12 mouse cellular contexts compared by ENCODE assay signal in the genomic region with DNA sequence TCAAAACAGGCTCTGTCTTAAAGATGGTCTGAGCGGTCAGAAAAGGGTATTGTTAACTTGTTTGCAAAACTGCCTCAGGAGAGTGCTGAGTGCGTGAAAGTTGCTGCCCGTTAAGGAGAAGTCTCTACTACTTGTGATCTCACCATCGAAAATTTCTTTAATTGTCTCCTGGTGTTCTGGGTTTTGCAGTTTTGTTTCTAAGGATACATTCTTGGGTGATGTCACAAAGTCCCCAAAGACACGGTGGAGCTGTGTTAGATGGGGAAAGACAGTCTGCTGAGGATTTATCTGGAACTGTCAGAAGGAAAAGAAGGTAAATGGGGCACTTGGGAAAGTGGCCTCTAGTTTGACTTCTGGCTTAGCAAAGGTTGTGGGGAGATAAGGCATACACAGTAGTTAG.
DNase-seq lines count a peak whose midpoint lies in the region; ATAC-seq and TF ChIP-seq lines count a peak whose summit lies in the region.
"Had no signal": no experiment of that assay in that cellular context is flagged by ENCODE, and none has a peak within 500 bp of the region (broad histone marks: within the 10 kb centered on the region; RNA-seq: fewer than 3 reads in every experiment).

No protein-coding gene starts in this region.

- DNase-seq in gastrocnemius, adult 2 months: no peak
- no peak for DNase-seq in gastrocnemius, postnatal 4 days (ENCODE audit: low spot score in 2 of 2)
- DNase-seq in 3T3-L1 (ENCODE audit: low read depth, low spot score): peak; percentile 55
- no peak for DNase-seq in liver, embryonic 13.5 days
- no peak for DNase-seq in left cerebral cortex, adult 8-10 months (ENCODE audit: low spot score in 2 of 2)
- no peak for DNase-seq in cerebellum, postnatal 4 days (ENCODE audit: low spot score in 2 of 2)
- DNase-seq in thymus, postnatal 25 days: no peak
- DNase-seq: kidney, postnatal 14 days had no signal

- no peak for TF ChIP-seq CTCF in gastrocnemius, adult 2 months (IDR thresholded peaks at IDR 0.05)

- no peak for ATAC-seq in embryonic facial prominence, embryonic 13.5 days (ENCODE audit: insufficient number of reproducible peaks, insufficient read depth, low FRiP score, low TSS enrichment, low read depth)
- ATAC-seq in liver, embryonic 13.5 days (ENCODE audit: low read depth): no peak
- ATAC-seq: midbrain, embryonic 16.5 days had no signal

- no peak overlapping the region for H3K4me2 ChIP-seq in embryonic facial prominence, embryonic 13.5 days
- peak overlapping the region; percentile 5; the same call in 1 of the 2 replicates for H3K4me2 ChIP-seq in liver, embryonic 13.5 days
- H3K4me2 ChIP-seq: limb, embryonic 13.5 days had no signal

- 28% methylated on average over 5 of the region's 5 CpGs for WGBS in embryonic facial prominence, embryonic 13.5 days
- WGBS in liver, embryonic 13.5 days (ENCODE audit: insufficient replicate concordance): 32% methylated on average over 5 of the region's 5 CpGs

- peak overlapping the region; percentile 83 for H3K27ac ChIP-seq in gastrocnemius, adult 2 months
- 0 out of 2 replicates have a peak overlapping the region, but pooled peaks have one; percentile 33 for H3K27ac ChIP-seq in embryonic facial prominence, embryonic 13.5 days
- H3K27ac ChIP-seq in liver, embryonic 13.5 days: peak overlapping the region; percentile 39
- H3K27ac ChIP-seq: hindbrain, embryonic 10.5 days; limb, embryonic 13.5 days had no signal

- H3K36me3 ChIP-seq in embryonic facial prominence, embryonic 13.5 days: no peaks in the 10 kb centered on the region
- H3K36me3 ChIP-seq in liver, embryonic 13.5 days: no peaks in the 10 kb centered on the region
- H3K36me3 ChIP-seq: hindbrain, embryonic 10.5 days; limb, embryonic 13.5 days had no signal

- intact Hi-C loops in gastrocnemius, adult 2 months (cut with DNase I): no loop called here

- no peaks in the 10 kb centered on the region for H3K9me3 ChIP-seq in embryonic facial prominence, embryonic 13.5 days
- H3K9me3 ChIP-seq in liver, embryonic 13.5 days (replicated peaks): no peaks in the 10 kb centered on the region
- H3K9me3 ChIP-seq: hindbrain, embryonic 10.5 days; limb, embryonic 13.5 days had no signal

- no peaks in the 10 kb centered on the region; the same call in 1 of the 2 replicates for H3K27me3 ChIP-seq in embryonic facial prominence, embryonic 13.5 days
- peaks cover 19% of the 10 kb centered on the region for H3K27me3 ChIP-seq in liver, embryonic 13.5 days

- peaks cover 28% of the 10 kb centered on the region for H3K4me1 ChIP-seq in embryonic facial prominence, embryonic 13.5 days
- peaks cover 36% of the 10 kb centered on the region for H3K4me1 ChIP-seq in liver, embryonic 13.5 days (replicated peaks)

- H3K4me3 ChIP-seq in gastrocnemius, adult 2 months: no peak overlapping the region
- no peak overlapping the region for H3K4me3 ChIP-seq in embryonic facial prominence, embryonic 13.5 days
- no peak overlapping the region for H3K4me3 ChIP-seq in liver, embryonic 13.5 days (replicated peaks)
- H3K4me3 ChIP-seq: hindbrain, embryonic 10.5 days; limb, embryonic 13.5 days had no signal

- peak overlapping the region; percentile 21; the same call in 1 of the 2 replicates for H3K9ac ChIP-seq in embryonic facial prominence, embryonic 13.5 days
- no peak overlapping the region for H3K9ac ChIP-seq in liver, embryonic 13.5 days
- H3K9ac ChIP-seq: limb, embryonic 13.5 days had no signal

Comparison
In these comparisons a context has a peak if more than half of its experiments do, and no peak if none do; other contexts are left out.
1. H3K27ac ChIP-seq: peak in every context shown above with its lines; median percentile 83 in gastrocnemius, adult 2 months; 39 in liver, embryonic 13.5 days; 33 in embryonic facial prominence, embryonic 13.5 days.